Mouse (Mus musculus): ENCODE results near the gene Arhgef26.

- TF ChIP-seq CTCF (IDR thresholded peaks at IDR 0.05; ENCODE audit: low read depth) (no peak), EP300 (IDR thresholded peaks at IDR 0.05; ENCODE audit: low read depth) (no peak)
These were observed 54.5 kb downstream of the Arhgef26 start for GRCm38 (mm10) chr3:62392636-62393035.
